Comparison of ENCODE assay signal across 18 mouse cellular contexts in genomic region chr17:27934136-27934910, GRCm38 (mm10). TPM values are rescaled to one million over a fixed set of nuclear protein-coding genes. Genes with fewer than 3 reads are reported as not detected.
DNase-seq lines count a peak whose midpoint lies in the region; ATAC-seq and TF ChIP-seq lines count a peak whose summit lies in the region.
"Had no signal": no experiment of that assay in that cellular context is flagged by ENCODE, and none has a peak within 500 bp of the region (broad histone marks: within the 10 kb centered on the region; RNA-seq: fewer than 3 reads in every experiment).

No protein-coding gene starts in this region.

- intact Hi-C loops in heart, adult 2 months (cut with DNase I) = no loop called here

- no peak overlapping the region for H3K4me3 ChIP-seq in heart, adult 2 months
- H3K4me3 ChIP-seq in lung, embryonic 16.5 days (ENCODE audit: low read length) = no peak overlapping the region
- no peak overlapping the region for H3K4me3 ChIP-seq in embryonic facial prominence, embryonic 15.5 days (replicated peaks)
- H3K4me3 ChIP-seq: erythroblast, embryonic 14.5 days; forebrain, embryonic 15.5 days; neural tube, embryonic 13.5 days had no signal

- 54% methylated on average over 10 of the region's 10 CpGs for WGBS in heart, adult 2 months
- 70% methylated on average over 10 of the region's 10 CpGs for WGBS in lung, embryonic 16.5 days
- 62% methylated on average over 10 of the region's 10 CpGs for WGBS in embryonic facial prominence, embryonic 15.5 days

- H3K79me2 ChIP-seq in heart, adult 2 months (replicated peaks; ENCODE audit: control insufficient read depth, insufficient read depth, low read length) = peaks cover 10% of the 10 kb centered on the region

- peaks cover 23% of the 10 kb centered on the region for H3K4me1 ChIP-seq in heart, adult 2 months (ENCODE audit: control insufficient read depth, insufficient read depth, low read length)
- peaks cover 40% of the 10 kb centered on the region for H3K4me1 ChIP-seq in lung, embryonic 16.5 days (replicated peaks; ENCODE audit: control insufficient read depth, insufficient read depth, low read length)
- peaks cover 56% of the 10 kb centered on the region for H3K4me1 ChIP-seq in embryonic facial prominence, embryonic 15.5 days

- H3K9me3 ChIP-seq in lung, embryonic 16.5 days (ENCODE audit: control insufficient read depth, low read length) = no peaks in the 10 kb centered on the region
- H3K9me3 ChIP-seq in embryonic facial prominence, embryonic 15.5 days (replicated peaks) = no peaks in the 10 kb centered on the region
- H3K9me3 ChIP-seq: forebrain, embryonic 15.5 days; neural tube, embryonic 13.5 days had no signal

- H3K4me2 ChIP-seq in lung, embryonic 16.5 days (ENCODE audit: low read depth, low read length) = no peak overlapping the region
- H3K4me2 ChIP-seq in embryonic facial prominence, embryonic 15.5 days (replicated peaks) = no peak overlapping the region
- H3K4me2 ChIP-seq: forebrain, embryonic 15.5 days; heart, embryonic 11.5 days; neural tube, embryonic 13.5 days had no signal

- no peaks in the 10 kb centered on the region for H3K27me3 ChIP-seq in heart, adult 2 months (ENCODE audit: control insufficient read depth, insufficient read depth, low read length)
- no peaks in the 10 kb centered on the region for H3K27me3 ChIP-seq in lung, embryonic 16.5 days (ENCODE audit: control insufficient read depth, insufficient read depth, low read depth, low read length)
- H3K27me3 ChIP-seq in embryonic facial prominence, embryonic 15.5 days = no peaks in the 10 kb centered on the region
- H3K27me3 ChIP-seq: forebrain, embryonic 15.5 days; neural tube, embryonic 13.5 days had no signal

- TF ChIP-seq POLR2A in heart, adult 2 months (IDR thresholded peaks at IDR 0.05; ENCODE audit: insufficient read depth, low read depth, low read length) = no peak

- TF ChIP-seq CTCF in heart, adult 2 months (IDR thresholded peaks at IDR 0.05) = no peak

- no peaks in the 10 kb centered on the region; the same call in 1 of the 2 replicates for H3K36me3 ChIP-seq in heart, adult 2 months (ENCODE audit: control insufficient read depth, insufficient read depth, low read length)
- no peaks in the 10 kb centered on the region for H3K36me3 ChIP-seq in lung, embryonic 16.5 days (ENCODE audit: control insufficient read depth, insufficient read depth, low read length)
- H3K36me3 ChIP-seq in embryonic facial prominence, embryonic 15.5 days = no peaks in the 10 kb centered on the region
- H3K36me3 ChIP-seq: forebrain, embryonic 15.5 days; neural tube, embryonic 13.5 days had no signal

- no peak for ATAC-seq in lung, embryonic 16.5 days (ENCODE audit: low read depth)
- ATAC-seq in embryonic facial prominence, embryonic 15.5 days (ENCODE audit: insufficient number of reproducible peaks, low FRiP score, low TSS enrichment, low read depth) = no peak
- no peak for ATAC-seq in granulocyte monocyte progenitor cell, adult 5-6 weeks (replicated peaks; ENCODE audit: poor library complexity, severe bottlenecking)
- ATAC-seq: forebrain, embryonic 15.5 days had no signal

- no peak overlapping the region for H3K9ac ChIP-seq in heart, adult 2 months (ENCODE audit: low read depth, low read length)
- no peak overlapping the region for H3K9ac ChIP-seq in lung, embryonic 16.5 days (ENCODE audit: low read length)
- no peak overlapping the region for H3K9ac ChIP-seq in embryonic facial prominence, embryonic 15.5 days
- H3K9ac ChIP-seq: forebrain, embryonic 15.5 days; neural tube, embryonic 13.5 days had no signal

- DNase-seq in heart, adult 2 months = no peak
- no peak for DNase-seq in heart, adult 8-10 months (ENCODE audit: low spot score)
- no peak for DNase-seq in lung, postnatal 14 days
- DNase-seq in telencephalon, adult 2 months (ENCODE audit: low read depth, low spot score) = peak; percentile 8
- no peak for DNase-seq in yolk sac, embryonic 10.5 days (ENCODE audit: low spot score)
- DNase-seq: B cell, adult 2 months; cerebellum, adult 8-10 months; heart, postnatal 4 days; kidney, postnatal 36 days; right cerebral cortex, postnatal 4 days; thymus, postnatal 36 days had no signal

- H3K27ac ChIP-seq in heart, adult 2 months = peak overlapping the region; percentile 42
- peak overlapping the region; percentile 67 for H3K27ac ChIP-seq in lung, embryonic 16.5 days (ENCODE audit: low read length)
- peak overlapping the region; percentile 80 for H3K27ac ChIP-seq in embryonic facial prominence, embryonic 15.5 days (replicated peaks)
- H3K27ac ChIP-seq: forebrain, embryonic 15.5 days; neural tube, embryonic 13.5 days had no signal

- TF ChIP-seq EP300 in heart, adult 2 months (IDR thresholded peaks at IDR 0.05; ENCODE audit: insufficient read depth, low read depth, low read length) = no peak

RNA-seq across cellular contexts. Expression of gene Taf11, which starts 24.7 kb away (rescaled TPM):
- total RNA-seq in heart, adult 2 months (2021) = 10 to 100 TPM; 21.5 to 21.6 TPM
- polyA plus RNA-seq in heart, adult 2 months (2012; rRNA removed) = 12.5 and 13.2 TPM in 2 replicates
- 10 to 100 TPM; 22.9 to 24.7 (median 23.4) TPM for total RNA-seq in heart, adult 8-10 months (2022)
- 62.1 and 67.1 TPM in 2 replicates for polyA plus RNA-seq in lung, embryonic 16.5 days (2015; fragmentation: Nextera tagmentation; extraction: Ambion mirVana)
- polyA plus RNA-seq in embryonic facial prominence, embryonic 15.5 days (2015; fragmentation: Nextera tagmentation; extraction: Ambion mirVana) = 65.5 and 65.9 TPM in 2 replicates
- total RNA-seq in granulocyte monocyte progenitor cell, adult 5-6 weeks (2014; fragmentation: Nextera tagmentation) = 39.9 and 46.9 TPM in 2 replicates
- 35.7 and 44.0 TPM in 2 replicates for total RNA-seq in granulocyte monocyte progenitor cell, adult 5-6 weeks (2017)

RNA-seq across cellular contexts. Expression of gene Anks1, which starts 25.2 kb away (rescaled TPM):
- 10 to 100 TPM; 51.6 to 76.4 TPM for total RNA-seq in heart, adult 2 months (2021)
- polyA plus RNA-seq in heart, adult 2 months (2012; rRNA removed) = 64.4 and 90.1 TPM in 2 replicates
- total RNA-seq in heart, adult 8-10 months (2022) = 10 to 100 TPM; 52.9 to 62.0 (median 57.6) TPM
- 18.1 and 20.2 TPM in 2 replicates for polyA plus RNA-seq in lung, embryonic 16.5 days (2015; fragmentation: Nextera tagmentation; extraction: Ambion mirVana)
- 15.3 and 16.6 TPM in 2 replicates for polyA plus RNA-seq in embryonic facial prominence, embryonic 15.5 days (2015; fragmentation: Nextera tagmentation; extraction: Ambion mirVana)
- 49.0 and 66.4 TPM in 2 replicates for total RNA-seq in granulocyte monocyte progenitor cell, adult 5-6 weeks (2014; fragmentation: Nextera tagmentation)
- 31.9 and 34.9 TPM in 2 replicates for total RNA-seq in granulocyte monocyte progenitor cell, adult 5-6 weeks (2017)
